Mouse (Mus musculus) mammary gland, adult 2 months (tissue): ENCODE results near the gene Ccsap. TPM values are rescaled to one million over a fixed set of nuclear protein-coding genes. Genes with fewer than 3 reads are reported as not detected.

Source experiments
- polyA plus RNA-seq: library from polyadenylated mRNA; depleted of rRNA; stranded (reverse); fragments of >200 nt; gene quantifications from 2 replicates; pipeline ENCODE4 v1.2.3, GENCODE M21; 2012; ENCODE audit warnings: low replicate concordance; rRNA removed

The Ccsap gene
- 0.68 and 1.9 TPM in 2 replicates for polyA plus RNA-seq

GRCm38 (mm10) chr8:123859648-123860259 lies at the start of gene Ccsap:
Gene Ccsap (minus strand): TSS chr8:123860209.

DNA sequence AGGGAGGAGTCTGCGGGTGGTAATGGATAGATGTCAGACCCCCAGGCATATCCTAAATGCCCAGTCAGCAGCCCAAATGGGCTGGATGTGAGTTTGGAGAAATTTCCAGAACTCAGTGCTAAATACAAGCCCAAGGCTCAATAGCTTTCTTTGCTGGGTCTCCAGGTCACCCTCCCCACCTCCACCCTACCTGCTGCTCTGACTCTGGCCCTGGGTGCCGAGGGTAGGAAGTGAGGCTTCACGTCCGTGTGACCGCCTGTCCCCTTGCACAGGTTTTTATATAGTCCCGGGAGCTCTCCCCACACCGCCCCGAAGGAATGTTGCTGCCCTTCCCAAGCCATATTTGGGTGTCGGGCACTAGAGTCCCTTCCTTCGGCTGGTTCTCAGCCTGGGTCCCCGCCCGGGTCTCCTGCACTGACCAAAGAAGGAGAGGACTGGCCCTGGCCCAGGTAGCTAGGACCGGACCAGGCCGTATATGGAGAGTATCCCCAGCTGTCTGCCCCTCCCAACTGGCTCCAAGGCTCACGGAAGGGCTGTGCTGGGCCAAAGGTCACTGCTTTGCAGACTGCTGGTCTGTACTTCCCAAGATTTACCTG lies 34.6 kb upstream of the Ccsap start, which contains the start of gene Acta1:
Acta1 (minus strand) TSS at position 250 of the 596 bp plus-strand sequence.

DNA sequence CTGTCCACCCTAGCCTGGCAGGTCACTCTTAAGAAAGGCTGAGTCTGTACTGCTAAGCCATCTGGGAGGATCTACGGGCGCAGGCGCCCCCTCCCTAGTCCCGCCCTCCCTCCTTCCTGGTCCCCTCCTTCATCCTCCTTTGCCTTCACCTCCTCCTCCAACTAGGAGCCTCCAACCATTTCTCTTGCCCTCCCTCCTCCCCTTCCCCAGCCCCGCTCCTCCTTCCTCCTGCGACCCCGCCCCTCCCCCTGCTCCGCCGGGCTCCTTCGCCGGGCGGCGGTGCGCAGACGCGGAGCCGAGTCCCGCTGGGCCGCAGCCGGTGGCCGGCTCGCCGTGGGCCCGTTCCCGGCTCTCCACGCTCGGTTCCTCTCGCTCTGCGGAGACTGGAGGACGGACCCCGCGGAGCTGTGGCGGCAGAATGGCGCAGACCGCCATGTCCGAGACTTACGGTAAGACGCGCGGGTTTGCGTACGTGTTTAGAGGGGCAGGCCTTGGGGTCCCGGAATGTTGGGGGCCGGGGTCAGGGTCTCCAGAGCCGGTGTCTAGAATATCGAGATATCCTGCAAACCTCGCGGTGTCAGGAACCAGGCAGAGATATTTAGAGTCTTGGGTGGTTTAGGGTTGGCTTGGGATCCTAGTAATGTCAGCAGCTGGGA lies 54.2 kb downstream of the Ccsap start, which contains the start of gene Rab4a:
Rab4a (plus strand) TSS at position 268 of the 656 bp plus-strand sequence.

Other genes starting within 250 kb of the Ccsap start
- gene Rhou, start 206.3 kb downstream of the Ccsap start, polyA plus RNA-seq = 21.5 and 34.1 TPM in 2 replicates
- gene Rab4a, start 54.2 kb downstream of the Ccsap start, polyA plus RNA-seq = 12.7 and 16.3 TPM in 2 replicates
- 6.5 and 15,994 TPM in 2 replicates for gene Acta1, start 34.5 kb upstream of the Ccsap start, polyA plus RNA-seq
- gene Nup133, start 89.1 kb upstream of the Ccsap start, polyA plus RNA-seq = 8.8 and 11.3 TPM in 2 replicates
- 11.5 and 13.3 TPM in 2 replicates for gene Abcb10, start 122.9 kb upstream of the Ccsap start, polyA plus RNA-seq
- gene Taf5l, start 161.2 kb upstream of the Ccsap start, polyA plus RNA-seq = 30.2 and 35.6 TPM in 2 replicates
- gene Urb2, start 161.3 kb upstream of the Ccsap start, polyA plus RNA-seq = 3.5 and 6.3 TPM in 2 replicates